Mouse (Mus musculus) CH12.LX (cell line): ENCODE measurements around the gene Gm10638.

Experiments used
- CTCF ChIP-seq, 2 experiments: IDR thresholded peaks in 1 of 2; conservative IDR thresholded peaks in 1 of 2; 2 replicates each; pipeline ENCODE4 v1.5.1; 2011 to 2012; ENCODE audit warnings: low read depth in 2 of 2, low read length in 2 of 2, improper control_type of control experiment in 1 of 2, inconsistent platforms in 1 of 2, mild to moderate bottlenecking in 1 of 2, moderate library complexity in 1 of 2
- EP300 ChIP-seq: IDR thresholded peaks from 2 replicates; pipeline ENCODE4 v1.6.1; 2011; ENCODE audit warnings: low read length, improper control_type of control experiment
- ETS1 ChIP-seq: conservative IDR thresholded peaks from 2 replicates; pipeline ENCODE4 v1.6.1; 2012; ENCODE audit warnings: low read depth, mild to moderate bottlenecking, inconsistent platforms, low read length, improper control_type of control experiment, moderate library complexity
- JUN ChIP-seq: IDR thresholded peaks from 2 replicates; pipeline ENCODE4 v1.6.1; 2011; ENCODE audit warnings: low read depth, mild to moderate bottlenecking, low read length, improper control_type of control experiment, moderate library complexity; ENCODE audit not compliant: insufficient read depth
- MAX ChIP-seq: IDR thresholded peaks from 2 replicates; pipeline ENCODE4 v1.6.1; 2011; ENCODE audit warnings: low read length, improper control_type of control experiment
- MEF2A ChIP-seq: IDR thresholded peaks from 2 replicates; pipeline ENCODE4 v1.6.1; 2014; ENCODE audit warnings: low read depth, mild to moderate bottlenecking, inconsistent platforms, low read length, improper control_type of control experiment, borderline replicate concordance
- MXI1 ChIP-seq: IDR thresholded peaks from 2 replicates; pipeline ENCODE4 v1.6.1; 2011; ENCODE audit warnings: mild to moderate bottlenecking, low read depth, low read length, improper control_type of control experiment
- NELFE ChIP-seq: IDR thresholded peaks from 2 replicates; pipeline ENCODE4 v1.6.1; 2011; ENCODE audit warnings: low read depth, low read length, improper control_type of control experiment
- POLR2A ChIP-seq: IDR thresholded peaks from 2 replicates; pipeline ENCODE4 v1.6.1; 2011; ENCODE audit warnings: low read depth, mild to moderate bottlenecking, improper control_type of control experiment, low read length
- RAD21 ChIP-seq: IDR thresholded peaks from 2 replicates; pipeline ENCODE4 v1.6.1; 2011; ENCODE audit warnings: low read depth, mild to moderate bottlenecking, low read length, improper control_type of control experiment, moderate library complexity
- TCF12 ChIP-seq: IDR thresholded peaks from 2 replicates; pipeline ENCODE4 v1.6.1; 2014; ENCODE audit warnings: low read depth, mild to moderate bottlenecking, inconsistent platforms, low read length, improper control_type of control experiment
- ZC3H11A ChIP-seq: IDR thresholded peaks from 2 replicates; pipeline ENCODE4 v1.6.1; 2012; ENCODE audit warnings: low read depth, mild to moderate bottlenecking, inconsistent platforms, low read length, improper control_type of control experiment

- TF ChIP-seq EP300, result no peak
- no peak for TF ChIP-seq MAX
- no peak for TF ChIP-seq POLR2A
- no peak for TF ChIP-seq CTCF (conservative IDR thresholded peaks at IDR 0.05 in 1 of 2, IDR thresholded peaks at IDR 0.05 in 1 of 2; ENCODE audit: low read depth in 2 of 2, low read length in 2 of 2)
- TF ChIP-seq MEF2A, result no peak
- no peak for TF ChIP-seq RAD21
- TF ChIP-seq ZC3H11A, result no peak
- TF ChIP-seq MXI1, result no peak
- no peak for TF ChIP-seq NELFE
- no peak for TF ChIP-seq JUN
- no peak for TF ChIP-seq TCF12
- no peak for TF ChIP-seq ETS1
Measured at GRCm38 (mm10) chr8:86734954-86735353, 10.5 kb upstream of the Gm10638 start.
